In the genomic region with DNA sequence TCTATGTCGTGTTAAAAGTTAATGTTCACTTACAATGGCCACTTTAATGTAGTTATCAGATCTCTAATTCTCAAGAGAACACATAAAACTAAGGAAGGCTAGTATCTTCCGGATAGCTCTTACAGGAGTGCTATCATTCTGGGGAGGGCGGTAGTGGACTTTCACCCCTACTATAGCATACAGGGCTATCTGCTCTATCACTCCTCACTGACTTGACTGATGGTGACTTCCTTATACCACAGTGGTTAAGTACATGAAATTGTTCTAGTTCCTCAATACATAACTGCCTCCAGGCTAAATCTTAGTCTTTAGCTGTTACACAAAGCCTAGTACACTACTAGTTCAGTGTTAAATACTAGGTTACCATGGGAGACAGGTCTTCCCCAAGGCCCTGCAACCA, we compare ENCODE assay signal across 19 mouse cellular contexts.
DNase-seq lines count a peak whose midpoint lies in the region; ATAC-seq lines count a peak whose summit lies in the region.
"Had no signal": no experiment of that assay in that cellular context is flagged by ENCODE, and none has a peak within 500 bp of the region (broad histone marks: within the 10 kb centered on the region; RNA-seq: fewer than 3 reads in every experiment).

No protein-coding gene starts in this region.

- WGBS in intestine, embryonic 15.5 days, result 72% methylated on average over 3 of the region's 3 CpGs
- 92% methylated on average over 3 of the region's 3 CpGs for WGBS in hindbrain, embryonic 12.5 days

- H3K27ac ChIP-seq in intestine, embryonic 15.5 days, result no peak overlapping the region
- H3K27ac ChIP-seq in hindbrain, embryonic 12.5 days, result no peak overlapping the region
- H3K27ac ChIP-seq: embryonic facial prominence, embryonic 15.5 days; forebrain, embryonic 10.5 days; heart, embryonic 13.5 days; hindbrain, embryonic 13.5 days had no signal

- no peaks in the 10 kb centered on the region for H3K9me3 ChIP-seq in intestine, embryonic 15.5 days
- no peaks in the 10 kb centered on the region for H3K9me3 ChIP-seq in hindbrain, embryonic 12.5 days (replicated peaks)
- H3K9me3 ChIP-seq: embryonic facial prominence, embryonic 15.5 days; forebrain, embryonic 10.5 days; heart, embryonic 13.5 days; hindbrain, embryonic 13.5 days had no signal

- H3K4me1 ChIP-seq in intestine, embryonic 15.5 days (replicated peaks), result no peaks in the 10 kb centered on the region
- no peaks in the 10 kb centered on the region for H3K4me1 ChIP-seq in hindbrain, embryonic 12.5 days
- H3K4me1 ChIP-seq: embryonic facial prominence, embryonic 15.5 days; forebrain, embryonic 10.5 days; heart, embryonic 13.5 days; hindbrain, embryonic 13.5 days had no signal

- H3K4me2 ChIP-seq in intestine, embryonic 15.5 days (replicated peaks), result no peak overlapping the region
- H3K4me2 ChIP-seq in hindbrain, embryonic 12.5 days (replicated peaks), result no peak overlapping the region
- H3K4me2 ChIP-seq: embryonic facial prominence, embryonic 15.5 days; heart, embryonic 13.5 days; hindbrain, embryonic 13.5 days had no signal

- no peaks in the 10 kb centered on the region for H3K36me3 ChIP-seq in intestine, embryonic 15.5 days
- no peaks in the 10 kb centered on the region for H3K36me3 ChIP-seq in hindbrain, embryonic 12.5 days
- H3K36me3 ChIP-seq: embryonic facial prominence, embryonic 15.5 days; heart, embryonic 13.5 days; hindbrain, embryonic 13.5 days had no signal

- peak; percentile 74 for ATAC-seq in common myeloid progenitor, adult 5-6 weeks (replicated peaks; ENCODE audit: low read depth, poor library complexity, severe bottlenecking)
- ATAC-seq in intestine, embryonic 15.5 days, result peak; percentile 98
- ATAC-seq in megakaryocyte, adult 5-6 weeks (ENCODE audit: poor library complexity, severe bottlenecking), result peak; percentile 49; the same call in 1 of the 2 replicates
- no peak for ATAC-seq in hindbrain, embryonic 12.5 days (ENCODE audit: low FRiP score)
- ATAC-seq: forebrain, embryonic 14.5 days had no signal

- no peaks in the 10 kb centered on the region for H3K27me3 ChIP-seq in intestine, embryonic 15.5 days (replicated peaks)
- H3K27me3 ChIP-seq in hindbrain, embryonic 12.5 days, result no peaks in the 10 kb centered on the region
- H3K27me3 ChIP-seq: CH12.LX; embryonic facial prominence, embryonic 15.5 days; heart, embryonic 13.5 days; hindbrain, embryonic 13.5 days had no signal

- no peak overlapping the region for H3K4me3 ChIP-seq in intestine, embryonic 15.5 days (replicated peaks)
- H3K4me3 ChIP-seq in hindbrain, embryonic 12.5 days, result no peak overlapping the region
- H3K4me3 ChIP-seq: embryonic facial prominence, embryonic 15.5 days; erythroblast, embryonic 14.5 days; forebrain, embryonic 10.5 days; heart, embryonic 13.5 days; hindbrain, embryonic 13.5 days had no signal

- no peak for DNase-seq in lung, postnatal 36 days
- DNase-seq in spleen, postnatal 36 days (ENCODE audit: low spot score in 2 of 2), result no peak
- DNase-seq: adrenal gland, adult 8-10 months; adrenal gland, postnatal 36 days; cerebellum, adult 2 months; cerebellum, postnatal 10 days; embryo, embryonic 11 days; heart, postnatal 36 days had no signal

- no peak overlapping the region for H3K9ac ChIP-seq in intestine, embryonic 15.5 days
- no peak overlapping the region for H3K9ac ChIP-seq in hindbrain, embryonic 12.5 days
- H3K9ac ChIP-seq: embryonic facial prominence, embryonic 15.5 days; heart, embryonic 13.5 days; hindbrain, embryonic 13.5 days had no signal
